Mouse (Mus musculus): ENCODE data around the gene Abhd17a.
"Not testable (repeated sequence)": the region's sequence is repeated elsewhere in the genome, so short reads cannot be mapped to it uniquely, and the experiment has no call there.

Abhd17a gene

DNA sequence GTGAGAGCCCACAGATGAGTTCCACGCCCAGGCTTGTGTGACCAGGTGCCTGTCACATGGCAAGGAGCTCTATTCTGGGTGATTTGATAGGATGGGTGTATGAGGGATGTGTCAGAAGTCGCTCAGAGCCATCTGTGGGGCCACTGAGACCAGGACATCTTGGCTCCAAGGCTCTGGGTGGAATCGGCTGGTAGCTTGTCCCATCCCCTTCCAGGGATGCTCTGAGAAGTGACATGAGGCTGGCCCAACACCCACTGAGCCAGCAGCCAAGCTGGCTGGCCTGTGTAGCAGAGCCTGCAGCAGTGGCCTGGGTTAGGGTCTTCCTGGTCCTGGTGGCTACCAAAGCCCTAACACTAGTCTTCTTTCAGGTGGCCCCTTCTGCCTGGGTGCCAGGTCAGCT is 18.3 kb upstream of the Abhd17a start:
- peak in 1 of 2 experiments; percentile 3 for DNase-seq

DNA sequence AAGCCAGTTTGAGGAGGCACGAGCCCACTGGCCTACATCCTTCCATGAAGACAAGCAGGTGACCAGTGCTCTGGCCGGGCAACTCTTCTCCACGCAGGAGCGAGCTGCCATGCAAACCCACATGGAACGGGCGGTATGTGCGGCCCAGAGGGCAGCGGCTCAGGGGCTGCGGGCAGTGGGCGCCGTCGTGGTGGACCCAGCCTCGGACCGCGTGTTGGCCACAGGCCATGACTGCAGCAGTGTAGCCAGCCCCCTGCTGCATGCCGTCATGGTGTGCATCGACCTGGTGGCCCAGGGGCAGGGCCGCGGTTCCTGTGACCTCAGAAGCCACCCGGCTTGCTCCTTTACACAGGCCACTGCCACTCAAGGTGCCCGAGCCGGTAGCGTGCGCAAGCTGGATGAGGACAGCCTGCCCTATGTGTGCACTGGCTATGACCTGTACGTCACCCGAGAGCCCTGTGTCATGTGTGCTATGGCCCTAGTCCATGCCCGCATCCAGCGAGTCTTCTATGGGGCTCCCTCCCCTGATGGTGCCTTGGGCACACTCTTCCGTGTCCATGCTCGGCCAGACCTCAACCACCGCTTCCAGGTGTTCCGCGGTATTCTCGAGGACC is 16.7 kb upstream of the Abhd17a start:
- peak in 1 of 2 experiments; percentile 23 for DNase-seq

DNA sequence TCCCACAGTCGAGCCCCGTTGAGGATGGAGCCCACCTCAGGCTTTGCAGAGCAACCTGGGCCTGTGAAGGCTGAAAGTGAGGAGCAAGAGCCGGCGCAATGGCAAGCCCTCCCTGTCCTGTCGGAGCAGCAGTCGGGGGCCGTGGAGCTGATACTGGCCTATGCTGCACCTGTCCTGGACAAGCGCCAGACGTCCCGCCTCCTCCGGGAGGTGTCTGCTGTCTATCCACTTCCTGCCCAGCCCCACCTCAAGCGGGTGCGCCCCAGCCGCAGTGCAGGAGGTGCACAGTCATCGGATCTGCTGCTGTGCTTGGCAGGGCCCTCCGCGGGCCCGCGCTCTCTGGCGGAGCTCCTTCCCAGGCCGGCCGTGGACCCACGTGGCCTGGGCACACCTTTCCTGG is 16.2 kb upstream of the Abhd17a start:
- no peak for DNase-seq

GRCm38 (mm10) chr10:80605721-80606120 is 15.6 kb upstream of the Abhd17a start, which contains the start of gene Gm49322:
Gene Gm49322, plus strand, starts transcription at chr10:80606021.
- not testable (repeated sequence) for DNase-seq

- no peak for DNase-seq
These were observed 14.8 kb upstream of the Abhd17a start for GRCm38 (mm10) chr10:80604988-80605387.

- DNase-seq = no peak
These were observed 13.9 kb upstream of the Abhd17a start for GRCm38 (mm10) chr10:80604001-80604509.

DNA sequence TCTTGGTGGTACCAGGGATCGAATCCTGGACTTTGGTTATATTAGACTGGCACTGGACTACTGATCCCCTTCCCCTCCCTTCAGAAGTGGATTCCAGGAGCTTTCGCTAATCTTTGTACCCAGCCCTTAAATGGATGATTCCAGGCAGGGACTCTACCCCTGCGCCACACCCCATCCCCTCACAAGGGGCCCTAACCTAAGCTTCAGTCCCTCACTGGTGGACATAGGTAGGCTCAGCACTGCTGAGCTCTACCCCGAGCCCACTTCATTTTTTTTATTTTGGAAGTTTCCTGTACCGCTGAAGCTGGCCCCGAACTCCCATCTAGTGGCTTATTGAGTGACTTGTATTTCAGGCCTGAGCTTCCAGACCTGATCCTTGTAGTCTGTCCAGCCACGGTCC is 13.2 kb upstream of the Abhd17a start:
- no peak for DNase-seq

DNA sequence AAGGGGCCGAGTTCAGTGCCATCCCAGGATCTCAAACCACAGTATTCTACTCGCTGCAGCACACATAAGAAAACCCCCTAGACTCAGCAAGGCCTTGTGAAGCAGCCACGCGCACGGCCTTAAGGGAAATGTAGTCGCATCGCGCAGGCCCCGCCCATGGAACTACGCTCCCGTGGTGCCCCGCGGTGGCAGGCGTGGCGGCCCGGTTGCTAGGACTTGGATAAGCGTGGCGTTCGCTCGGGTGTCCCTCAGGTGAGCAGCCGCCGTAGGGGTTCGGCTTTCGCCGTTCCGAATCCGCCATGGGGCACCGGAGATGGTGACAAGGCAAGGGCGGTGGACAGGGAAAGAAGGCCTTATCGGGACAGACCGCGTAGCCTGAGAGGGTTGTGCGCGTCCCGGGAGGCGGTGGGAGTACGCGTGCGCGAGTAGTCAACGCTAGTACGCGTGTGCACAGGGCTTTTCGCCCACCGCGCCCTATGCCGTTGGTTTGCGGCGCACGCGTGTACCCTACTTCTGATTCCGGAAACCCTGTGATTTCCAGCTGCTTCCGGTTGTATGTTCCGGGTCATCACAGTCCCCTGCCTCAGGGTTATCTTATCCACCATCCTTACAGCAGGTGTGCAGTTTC is 12.7 kb upstream of the Abhd17a start, which contains the start of the genes Scamp4 and Adat3:
Gene Scamp4, plus strand, starts transcription at position 175 of the 628 bp plus-strand sequence.
Gene Adat3, plus strand, starts transcription at position 183 of the 628 bp plus-strand sequence.
- peak; percentile 95 to 96 for DNase-seq

- no peak for DNase-seq
These were observed 6.2 kb upstream of the Abhd17a start for GRCm38 (mm10) chr10:80596318-80596717.

GRCm38 (mm10) chr10:80589127-80589878 is 838 bp downstream of the Abhd17a start:
- DNase-seq = no peak

GRCm38 (mm10) chr10:80587305-80587657 is 2.9 kb downstream of the Abhd17a start:
- no peak for DNase-seq

- no peak for DNase-seq
These were observed 3.5 kb downstream of the Abhd17a start for GRCm38 (mm10) chr10:80586407-80587304.

DNA sequence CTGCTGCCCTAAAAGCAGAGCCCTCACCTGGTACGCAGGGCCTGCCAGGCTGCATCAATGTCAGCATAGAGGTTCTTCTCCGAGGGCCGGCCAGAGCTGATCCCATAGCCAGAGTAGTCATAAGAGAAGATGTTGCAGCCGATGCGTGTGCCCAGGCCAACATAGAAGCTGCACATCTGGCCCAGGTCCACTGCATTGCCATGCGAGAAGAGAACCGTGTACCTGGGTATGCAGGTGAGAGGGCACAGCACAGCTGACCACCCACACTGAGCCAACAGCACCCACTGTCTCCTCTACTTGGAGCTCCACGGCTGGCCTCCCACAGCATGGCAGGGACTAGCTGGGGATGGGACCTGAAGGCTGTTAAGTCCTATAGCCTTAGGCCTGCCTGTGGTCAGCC is 4.6 kb downstream of the Abhd17a start:
- DNase-seq = no peak

- no peak for DNase-seq
These were observed 5.2 kb downstream of the Abhd17a start for GRCm38 (mm10) chr10:80584642-80585552.

GRCm38 (mm10) chr10:80584045-80584488 is 6.1 kb downstream of the Abhd17a start:
- peak in 1 of 2 experiments; percentile 53 for DNase-seq

DNA sequence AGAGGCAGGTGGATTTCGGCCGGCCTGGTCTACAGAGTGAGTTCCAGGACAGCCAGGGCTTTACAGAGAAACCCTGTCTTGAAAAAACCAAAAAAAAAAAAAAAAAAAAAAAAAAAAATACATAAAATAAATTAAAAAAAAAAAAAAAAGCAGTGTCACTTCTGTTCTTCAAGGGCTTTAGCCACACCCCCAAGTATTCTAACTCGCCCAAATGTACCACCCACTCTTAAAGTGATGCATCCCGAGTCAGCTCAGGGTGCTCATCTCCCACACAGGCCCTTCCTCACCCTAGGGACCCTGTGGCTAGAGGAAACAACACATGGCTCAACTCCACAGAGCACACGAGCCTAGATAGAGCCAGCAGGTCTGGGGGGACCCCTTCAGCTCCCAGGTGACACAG is 7.1 kb downstream of the Abhd17a start:
- DNase-seq = no peak

DNA sequence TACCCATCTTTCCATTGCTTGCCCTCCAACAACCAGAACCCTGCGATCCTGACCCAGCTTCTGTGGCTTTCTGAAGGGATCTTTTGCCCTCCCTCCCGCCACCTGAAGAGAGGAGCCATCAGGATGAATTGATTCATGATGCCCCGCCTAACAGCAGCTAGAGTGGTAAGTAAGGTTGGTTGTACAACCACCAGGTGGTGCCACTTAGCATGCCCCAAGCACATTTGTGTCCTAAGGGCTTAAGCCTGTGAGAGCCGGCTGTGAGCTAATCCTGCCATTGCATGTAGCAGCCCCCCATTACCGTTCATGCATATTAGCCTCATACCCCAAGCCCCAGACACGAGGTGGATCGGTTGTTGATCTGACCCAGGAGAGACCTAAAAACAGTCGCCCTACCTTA is 11.2 kb downstream of the Abhd17a start:
- DNase-seq = peak; percentile 62 to 64

GRCm38 (mm10) chr10:80578131-80578750 is 11.9 kb downstream of the Abhd17a start:
- peak; percentile 54 to 72 for DNase-seq

GRCm38 (mm10) chr10:80577195-80578130 is 12.7 kb downstream of the Abhd17a start, which contains the start of gene Klf16:
Gene Klf16, minus strand, starts transcription at chr10:80577321.
- peak; percentile 70 to 85 for DNase-seq
